Mouse (Mus musculus) embryonic fibroblast, embryonic 13.5 days (primary cell): ENCODE data around the gene Rbp1.

Experiments used
- CTCF ChIP-seq: IDR thresholded peaks from 2 replicates; pipeline ENCODE4 v1.5.1; 2011; ENCODE audit warnings: mild to moderate bottlenecking, control low read depth, low read length, moderate library complexity, borderline replicate concordance; ENCODE audit not compliant: insufficient read depth
- POLR2A ChIP-seq: IDR thresholded peaks from 2 replicates; pipeline ENCODE4 v1.6.1; 2011; ENCODE audit warnings: low read depth, mild to moderate bottlenecking, control low read depth, low read length, moderate library complexity

- no peak for TF ChIP-seq CTCF
- no peak for TF ChIP-seq POLR2A
Observed at GRCm38 (mm10) chr9:98397211-98397610, 25.6 kb upstream of the Rbp1 start.
